17 mouse cellular contexts compared by ENCODE assay signal in the genomic region with DNA sequence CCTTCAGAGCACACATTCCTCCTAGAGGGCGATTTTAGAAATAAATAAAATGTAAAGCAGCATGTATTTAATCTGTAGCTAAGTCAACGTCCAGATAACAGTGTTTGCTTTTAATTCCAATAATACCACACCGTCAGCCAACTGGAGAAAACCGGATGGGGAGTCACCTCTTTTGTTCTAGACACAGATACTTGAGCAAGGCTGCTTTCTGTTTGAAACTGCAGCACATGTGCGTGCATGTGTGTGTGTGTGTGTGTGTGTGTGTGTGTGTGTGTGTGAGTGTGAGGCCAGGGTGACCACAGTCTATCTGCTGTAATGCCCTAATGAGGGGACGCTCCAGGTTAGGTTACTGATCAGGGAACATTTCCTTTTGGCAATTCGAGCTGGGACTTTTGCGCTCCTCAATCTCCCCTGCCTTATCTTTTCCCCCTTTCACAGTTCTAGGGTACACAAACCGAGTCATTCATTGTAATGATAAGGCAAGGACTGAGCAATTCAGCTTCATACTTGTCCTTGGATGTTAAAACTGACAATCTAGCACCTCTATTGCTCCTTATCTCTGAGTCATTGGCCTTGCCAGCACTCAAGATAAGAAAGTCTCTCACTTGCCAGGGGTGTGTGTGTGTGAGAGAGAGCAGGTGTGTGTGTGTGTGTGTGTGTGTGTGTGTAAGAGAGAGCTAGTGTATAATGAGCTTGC. TPM values are rescaled to one million over a fixed set of nuclear protein-coding genes. Genes with fewer than 3 reads are reported as not detected.
DNase-seq lines count a peak whose midpoint lies in the region; ATAC-seq and TF ChIP-seq lines count a peak whose summit lies in the region.
"Had no signal": no experiment of that assay in that cellular context is flagged by ENCODE, and none has a peak within 500 bp of the region (broad histone marks: within the 10 kb centered on the region; RNA-seq: fewer than 3 reads in every experiment).

No protein-coding gene starts in this region.

- TF ChIP-seq CTCF in intestine, postnatal 0 days (IDR thresholded peaks at IDR 0.05; ENCODE audit: low read depth), result 0 out of 2 replicates have a peak, but pooled peaks have one; percentile 8

- H3K4me3 ChIP-seq in heart, embryonic 16.5 days (ENCODE audit: low read length), result no peak overlapping the region
- H3K4me3 ChIP-seq in heart, embryonic 11.5 days (ENCODE audit: low read depth, low read length), result no peak overlapping the region
- no peak overlapping the region for H3K4me3 ChIP-seq in lung, embryonic 16.5 days (ENCODE audit: low read length)
- no peak overlapping the region for H3K4me3 ChIP-seq in intestine, postnatal 0 days (ENCODE audit: low read depth, low read length)
- H3K4me3 ChIP-seq: embryonic facial prominence, embryonic 12.5 days; forebrain, embryonic 15.5 days; hindbrain, embryonic 13.5 days; neural tube, embryonic 13.5 days had no signal

- H3K4me2 ChIP-seq in heart, embryonic 16.5 days (ENCODE audit: low read depth, low read length), result peak overlapping the region; percentile 30
- H3K4me2 ChIP-seq in heart, embryonic 11.5 days, result no peak overlapping the region
- H3K4me2 ChIP-seq in lung, embryonic 16.5 days (ENCODE audit: low read depth, low read length), result peak overlapping the region; percentile 43
- H3K4me2 ChIP-seq in intestine, postnatal 0 days (replicated peaks; ENCODE audit: low read depth), result peak overlapping the region; percentile 52
- H3K4me2 ChIP-seq: embryonic facial prominence, embryonic 12.5 days; forebrain, embryonic 15.5 days; hindbrain, embryonic 13.5 days; midbrain, embryonic 11.5 days; neural tube, embryonic 13.5 days had no signal

- no peaks in the 10 kb centered on the region for H3K36me3 ChIP-seq in heart, embryonic 16.5 days (ENCODE audit: control insufficient read depth, insufficient read depth)
- no peaks in the 10 kb centered on the region for H3K36me3 ChIP-seq in heart, embryonic 11.5 days (ENCODE audit: control insufficient read depth, insufficient read depth, low read length)
- no peaks in the 10 kb centered on the region for H3K36me3 ChIP-seq in lung, embryonic 16.5 days (ENCODE audit: control insufficient read depth, insufficient read depth, low read length)
- H3K36me3 ChIP-seq in intestine, postnatal 0 days (ENCODE audit: control insufficient read depth, insufficient read depth), result no peaks in the 10 kb centered on the region
- H3K36me3 ChIP-seq: embryonic facial prominence, embryonic 12.5 days; forebrain, embryonic 15.5 days; hindbrain, embryonic 13.5 days; neural tube, embryonic 13.5 days had no signal

- ATAC-seq in heart, embryonic 16.5 days (replicated peaks; ENCODE audit: extremely low read depth, insufficient read depth, low FRiP score), result no peak
- ATAC-seq in heart, embryonic 11.5 days (replicated peaks; ENCODE audit: insufficient number of reproducible peaks, low FRiP score, low TSS enrichment), result no peak
- peak; percentile 23 for ATAC-seq in lung, embryonic 16.5 days (ENCODE audit: low read depth)
- ATAC-seq in intestine, postnatal 0 days, result peak; percentile 72
- ATAC-seq: forebrain, embryonic 15.5 days had no signal

- no peak for DNase-seq in lung, postnatal 10 days
- no peak for DNase-seq in right cerebral cortex, adult 18-20 months
- DNase-seq in thymus, postnatal 14 days, result no peak
- DNase-seq: cerebellum, adult 8-10 months; kidney, adult 11 months; layer of hippocampus, postnatal 36 days; thymus, adult 18-20 months had no signal

- peaks cover 10% of the 10 kb centered on the region for H3K4me1 ChIP-seq in heart, embryonic 16.5 days (ENCODE audit: control insufficient read depth, insufficient read depth, low read length)
- H3K4me1 ChIP-seq in heart, embryonic 11.5 days (ENCODE audit: control insufficient read depth, insufficient read depth, low read length), result peaks cover 11% of the 10 kb centered on the region
- H3K4me1 ChIP-seq in lung, embryonic 16.5 days (replicated peaks; ENCODE audit: control insufficient read depth, insufficient read depth, low read length), result peaks cover 9% of the 10 kb centered on the region
- peaks cover 6% of the 10 kb centered on the region for H3K4me1 ChIP-seq in intestine, postnatal 0 days (replicated peaks; ENCODE audit: control insufficient read depth, insufficient read depth, low read length)

- WGBS in heart, embryonic 16.5 days, result 13% methylated on average over 9 of the region's 9 CpGs
- 20% methylated on average over 9 of the region's 9 CpGs for WGBS in heart, embryonic 11.5 days (ENCODE audit: insufficient replicate concordance)
- 16% methylated on average over 9 of the region's 9 CpGs for WGBS in lung, embryonic 16.5 days
- WGBS in intestine, postnatal 0 days, result 28% methylated on average over 9 of the region's 9 CpGs

- no peaks in the 10 kb centered on the region for H3K9me3 ChIP-seq in heart, embryonic 16.5 days (replicated peaks; ENCODE audit: control insufficient read depth, low read length)
- H3K9me3 ChIP-seq in heart, embryonic 11.5 days (replicated peaks; ENCODE audit: control insufficient read depth, low read length), result no peaks in the 10 kb centered on the region; the same call in 1 of the 2 replicates
- H3K9me3 ChIP-seq in lung, embryonic 16.5 days (ENCODE audit: control insufficient read depth, low read length), result no peaks in the 10 kb centered on the region
- H3K9me3 ChIP-seq in intestine, postnatal 0 days (ENCODE audit: control insufficient read depth), result no peaks in the 10 kb centered on the region
- H3K9me3 ChIP-seq: embryonic facial prominence, embryonic 12.5 days; forebrain, embryonic 15.5 days; hindbrain, embryonic 13.5 days; neural tube, embryonic 13.5 days had no signal

- no peak overlapping the region for H3K9ac ChIP-seq in heart, embryonic 16.5 days (ENCODE audit: low read length)
- no peak overlapping the region for H3K9ac ChIP-seq in heart, embryonic 11.5 days (ENCODE audit: low read depth, low read length)
- no peak overlapping the region for H3K9ac ChIP-seq in lung, embryonic 16.5 days (ENCODE audit: low read length)
- H3K9ac ChIP-seq in intestine, postnatal 0 days (ENCODE audit: low read depth, low read length), result no peak overlapping the region
- H3K9ac ChIP-seq: embryonic facial prominence, embryonic 12.5 days; forebrain, embryonic 15.5 days; hindbrain, embryonic 13.5 days; neural tube, embryonic 13.5 days had no signal

- no peak overlapping the region for H3K27ac ChIP-seq in heart, embryonic 16.5 days (ENCODE audit: low read length)
- H3K27ac ChIP-seq in heart, embryonic 11.5 days (ENCODE audit: low read depth, low read length), result no peak overlapping the region
- H3K27ac ChIP-seq in lung, embryonic 16.5 days (ENCODE audit: low read length), result peak overlapping the region; percentile 70
- H3K27ac ChIP-seq in intestine, postnatal 0 days (ENCODE audit: low read depth, low read length), result peak overlapping the region; percentile 36; the same call in 1 of the 2 replicates
- H3K27ac ChIP-seq: embryonic facial prominence, embryonic 12.5 days; forebrain, embryonic 15.5 days; hindbrain, embryonic 13.5 days; macrophage; neural tube, embryonic 13.5 days had no signal

- H3K27me3 ChIP-seq in heart, embryonic 16.5 days (ENCODE audit: control insufficient read depth, insufficient read depth, low read length), result peaks cover 51% of the 10 kb centered on the region
- peaks cover 75% of the 10 kb centered on the region for H3K27me3 ChIP-seq in heart, embryonic 11.5 days (ENCODE audit: control insufficient read depth, insufficient read depth, low read length)
- H3K27me3 ChIP-seq in lung, embryonic 16.5 days (ENCODE audit: control insufficient read depth, insufficient read depth, low read depth, low read length), result no peaks in the 10 kb centered on the region
- H3K27me3 ChIP-seq in intestine, postnatal 0 days (replicated peaks; ENCODE audit: control insufficient read depth, insufficient read depth, low read length), result no peaks in the 10 kb centered on the region; the same call in 1 of the 2 replicates
- H3K27me3 ChIP-seq: embryonic facial prominence, embryonic 12.5 days; neural tube, embryonic 13.5 days had no signal

RNA-seq across cellular contexts. Expression of a gene that starts 4.4 kb away (rescaled TPM):
- 1.2 and 2.0 TPM in 2 replicates for polyA plus RNA-seq in heart, embryonic 16.5 days (2015; fragmentation: Nextera tagmentation; extraction: Ambion mirVana)
- polyA plus RNA-seq in heart, embryonic 11.5 days (2014; fragmentation: Nextera tagmentation; extraction: Ambion mirVana), result 2.4 and 2.6 TPM in 2 replicates
- polyA plus RNA-seq in lung, embryonic 16.5 days (2015; fragmentation: Nextera tagmentation; extraction: Ambion mirVana), result 8.3 and 9.4 TPM in 2 replicates
- 6.7 and 6.9 TPM in 2 replicates for polyA plus RNA-seq in intestine, postnatal 0 days (2015; fragmentation: Nextera tagmentation; extraction: Ambion mirVana)

Comparison
In these comparisons a context has a peak if more than half of its experiments do, and no peak if none do; other contexts are left out.
1. ATAC-seq: peak in lung, embryonic 16.5 days (single experiment) and intestine, postnatal 0 days (single experiment); none in heart, embryonic 16.5 days (single experiment) and heart, embryonic 11.5 days (single experiment).
2. H3K27ac ChIP-seq: peak in lung, embryonic 16.5 days (single experiment) and intestine, postnatal 0 days (single experiment); none in heart, embryonic 16.5 days (single experiment) and heart, embryonic 11.5 days (single experiment).